Mouse (Mus musculus): Measurements from ENCODE around the gene Prkci.

DNA sequence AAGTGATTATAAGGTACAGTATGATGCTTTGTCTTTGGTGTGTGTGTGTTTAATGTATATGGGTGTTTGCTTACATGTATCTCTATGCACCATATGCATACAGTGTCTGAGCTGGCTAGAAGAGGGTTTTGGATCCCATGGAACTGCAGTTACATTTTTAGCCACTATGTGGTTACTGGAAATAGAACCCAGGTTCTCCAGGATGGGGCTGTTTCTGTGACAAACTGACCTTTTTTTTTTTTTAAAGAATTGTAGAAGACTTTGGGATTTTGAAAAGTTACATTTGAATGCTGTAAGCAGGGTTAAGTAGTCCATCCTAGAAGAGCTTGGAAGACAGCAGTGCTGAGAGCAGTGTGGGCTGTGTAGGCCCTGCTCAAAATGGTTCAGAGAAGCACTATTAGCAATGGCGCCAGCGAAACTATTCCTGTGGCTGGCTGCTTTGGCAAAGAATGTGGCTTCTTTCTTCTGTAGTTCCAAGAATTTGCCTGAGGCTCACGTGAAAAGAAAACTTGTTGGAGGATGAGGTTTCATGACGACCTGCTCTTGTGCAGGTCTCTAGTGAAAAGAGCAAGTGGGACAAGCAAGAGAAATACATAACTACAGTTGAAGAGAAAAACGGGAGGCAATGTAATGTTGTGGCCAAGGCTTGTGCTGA lies 24.4 kb downstream of the Prkci start:
- TF ChIP-seq CTCF (IDR thresholded peaks at IDR 0.05) (no peak), EP300 (IDR thresholded peaks at IDR 0.05) (no peak)

Data from lung, postnatal 0 days (tissue).